Mouse (Mus musculus) layer of hippocampus, adult 18-20 months (tissue): Measurements from ENCODE around the gene Parp16. TPM values are rescaled to one million over a fixed set of nuclear protein-coding genes. Genes with fewer than 3 reads are reported as not detected.
A peak's percentile ranks its signal among the peaks of the same experiment; 100 is the strongest.
"Not testable (repeated sequence)": the region's sequence is repeated elsewhere in the genome, so short reads cannot be mapped to it uniquely, and the experiment has no call there.

Source experiments
- DNase-seq, 2 experiments: peaks; one replicate each; pipeline ENCODE4 v3.0.0; 2022; ENCODE audit warnings: low spot score in 2 of 2
- total RNA-seq, 2 experiments: library from RNA; stranded (reverse); gene quantifications; 2 replicates each; pipeline ENCODE4 v1.2.3; 2021

The Parp16 gene
- total RNA-seq, 2 experiments from 2014 or later: 3.8 to 4.3 TPM

GRCm38 (mm10) chr9:65239731-65240130, 44.6 kb downstream of the Parp16 start:
- DNase-seq: no peak

DNA sequence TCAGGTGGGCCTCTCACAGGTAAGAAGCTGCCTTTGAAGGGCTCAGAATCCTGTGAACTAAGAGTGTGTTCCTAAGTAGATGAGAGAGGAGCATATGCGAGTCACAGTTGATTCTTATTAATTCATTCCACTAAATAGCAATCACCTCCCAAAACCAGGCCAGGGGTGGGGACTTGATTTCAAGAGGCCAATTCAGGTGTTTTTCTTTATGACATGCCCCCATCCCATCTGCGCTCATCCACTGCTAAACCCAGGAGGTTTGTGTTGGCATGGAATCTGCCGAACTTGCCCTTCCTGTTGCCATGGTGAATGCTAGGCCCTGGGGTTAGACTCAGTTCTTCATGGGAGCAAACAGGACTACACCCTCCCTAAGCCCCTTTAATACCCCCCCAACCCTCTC, 45.4 kb downstream of the Parp16 start:
- DNase-seq: no peak

GRCm38 (mm10) chr9:65241973-65242372, 46.8 kb downstream of the Parp16 start:
- no peak for DNase-seq

GRCm38 (mm10) chr9:65243249-65243648, 48.1 kb downstream of the Parp16 start:
- no peak for DNase-seq

DNA sequence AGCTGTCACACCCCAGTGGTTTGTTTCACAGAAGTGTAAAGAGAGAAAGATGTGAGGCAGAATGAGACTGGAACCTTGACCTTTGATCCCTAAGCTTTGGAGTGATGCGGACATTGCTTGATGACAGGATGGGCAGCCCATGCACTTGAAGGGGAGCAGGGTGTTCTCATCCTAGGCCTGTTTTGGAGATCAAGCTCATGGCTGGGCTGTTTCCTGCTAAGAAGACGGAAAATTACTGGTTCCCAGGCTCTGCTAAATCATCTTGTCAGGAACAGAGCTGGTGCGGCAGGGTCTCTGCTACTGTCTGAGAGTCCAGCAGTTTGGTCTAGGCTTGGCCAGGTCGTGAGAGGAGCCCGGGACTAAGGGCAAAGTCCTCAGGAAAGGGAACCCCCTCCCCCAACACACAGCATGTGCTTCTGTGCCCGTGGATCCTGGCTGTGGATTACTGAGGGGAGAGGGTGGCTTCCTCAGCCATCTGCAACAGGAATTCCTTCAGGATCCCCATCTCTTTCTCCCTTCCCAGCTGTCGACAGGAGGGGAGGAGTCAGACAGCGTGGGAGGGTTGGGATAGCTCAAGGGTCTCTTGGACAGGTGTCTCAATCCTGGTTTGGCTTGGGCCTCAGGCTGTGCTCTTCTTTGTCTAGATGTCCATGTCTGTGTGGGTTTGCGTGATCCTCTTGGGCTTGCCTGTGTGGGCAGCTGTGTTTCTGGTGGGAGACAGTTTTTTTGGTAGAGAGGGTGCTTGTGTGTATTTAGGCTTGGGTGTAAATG, 49.1 kb downstream of the Parp16 start:
- DNase-seq: no peak

- DNase-seq: no peak
Observed at GRCm38 (mm10) chr9:65247502-65248376, 52.6 kb downstream of the Parp16 start.

GRCm38 (mm10) chr9:65248377-65248690, 53.2 kb downstream of the Parp16 start:
- DNase-seq: no peak

GRCm38 (mm10) chr9:65252026-65252425, 56.9 kb downstream of the Parp16 start:
- DNase-seq: no peak

GRCm38 (mm10) chr9:65255906-65256600, 60.9 kb downstream of the Parp16 start:
- no peak for DNase-seq

DNA sequence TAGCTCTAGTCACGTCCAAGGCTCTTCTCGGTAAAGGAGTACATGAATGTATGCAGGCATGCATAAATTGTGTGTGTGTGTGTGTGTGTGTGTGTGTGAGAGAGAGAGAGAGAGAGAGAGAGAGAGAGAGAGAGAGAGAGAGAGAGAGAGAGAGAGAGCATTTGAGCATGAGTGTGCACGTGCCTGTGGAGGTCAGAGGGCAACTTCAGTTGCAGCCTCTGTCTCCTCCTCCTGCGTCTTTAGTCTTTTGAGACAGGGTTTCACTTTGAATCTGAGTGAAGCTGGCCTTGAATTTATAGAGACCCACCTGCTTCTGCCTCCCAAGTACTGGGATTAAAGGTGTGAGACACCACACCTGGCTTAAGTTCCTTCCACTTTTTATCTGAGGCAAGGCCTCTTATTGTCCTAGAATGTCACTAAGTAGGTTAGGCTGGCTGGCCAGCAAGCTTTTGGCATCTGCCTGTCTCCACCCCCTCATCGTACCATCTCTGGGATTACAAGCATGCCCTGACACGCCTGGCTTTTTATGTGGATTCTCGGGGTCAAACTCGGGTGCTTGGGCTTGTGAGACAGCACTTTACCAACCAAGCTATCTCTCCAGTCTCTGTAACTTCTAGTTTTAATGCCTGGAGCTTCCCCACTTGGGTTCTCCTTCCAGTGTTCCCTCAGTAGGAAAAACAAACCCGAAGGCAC, 62.2 kb downstream of the Parp16 start:
- DNase-seq: no peak

- DNase-seq: no peak
Observed at GRCm38 (mm10) chr9:65259366-65259765, 64.2 kb downstream of the Parp16 start.

- DNase-seq: no peak
Observed at GRCm38 (mm10) chr9:65261591-65262230, 66.6 kb downstream of the Parp16 start.

- no peak for DNase-seq
Observed at GRCm38 (mm10) chr9:65262641-65263120, 67.5 kb downstream of the Parp16 start.

DNA sequence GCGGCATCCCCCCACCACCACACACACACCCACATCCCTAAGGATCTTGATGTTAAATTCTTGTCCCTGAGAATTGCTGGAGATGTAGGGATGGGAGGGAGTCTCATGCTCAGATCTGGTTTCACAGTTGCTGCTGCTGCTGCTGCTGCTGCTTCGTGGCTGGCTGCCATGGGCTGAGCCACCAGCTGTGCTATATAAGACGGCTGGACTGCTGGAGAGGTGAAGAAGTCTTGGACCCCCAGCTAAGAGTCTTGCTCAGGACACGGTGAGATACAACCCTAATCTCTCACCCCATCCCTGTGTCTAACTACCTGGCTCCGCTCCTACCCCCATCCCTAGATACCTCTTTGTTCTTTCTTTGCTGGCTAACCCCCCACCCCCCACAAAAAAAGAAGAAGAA, 69.8 kb downstream of the Parp16 start, which contains the start of gene Cilp:
Gene Cilp (plus strand): TSS at position 222 of the 400 bp plus-strand sequence.
- DNase-seq: no peak

- DNase-seq: peak; percentile 35
Observed at GRCm38 (mm10) chr9:65267742-65268515, 72.8 kb downstream of the Parp16 start.

DNA sequence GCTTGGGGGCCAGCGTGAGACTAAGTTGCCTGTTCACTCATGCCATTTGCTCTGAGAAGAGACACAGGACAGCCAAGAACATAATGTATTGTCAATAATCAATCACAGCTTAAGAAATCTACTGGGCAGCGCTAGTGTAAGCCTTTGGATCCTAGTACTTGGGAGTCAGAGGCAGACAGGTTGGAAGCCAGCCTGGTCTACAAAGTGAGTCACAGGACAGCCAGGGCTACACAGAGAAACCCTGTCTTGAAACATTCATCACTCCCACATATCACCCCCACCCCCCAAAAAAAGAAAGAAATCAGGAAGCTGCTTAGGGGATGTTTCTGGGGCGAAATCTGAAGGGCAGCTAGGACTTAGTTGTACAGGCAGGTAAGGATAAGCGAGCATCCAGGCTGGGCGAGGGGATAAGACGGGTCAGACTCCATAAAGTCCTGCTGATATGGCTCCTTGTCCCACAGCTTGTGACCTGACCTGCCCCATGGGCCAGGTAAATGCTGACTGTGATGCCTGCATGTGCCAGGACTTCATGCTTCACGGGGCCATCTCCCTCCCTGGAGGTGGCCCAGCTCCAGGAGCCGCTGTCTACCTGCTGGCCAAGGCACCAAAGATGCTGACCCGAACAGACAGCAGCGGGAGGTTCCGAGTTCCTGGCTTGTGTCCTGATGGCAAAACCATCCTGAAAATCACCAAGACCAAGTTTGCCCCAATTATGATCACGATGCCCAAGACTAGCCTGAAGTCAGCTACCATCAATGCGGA, 78.1 kb downstream of the Parp16 start:
- DNase-seq: no peak

DNA sequence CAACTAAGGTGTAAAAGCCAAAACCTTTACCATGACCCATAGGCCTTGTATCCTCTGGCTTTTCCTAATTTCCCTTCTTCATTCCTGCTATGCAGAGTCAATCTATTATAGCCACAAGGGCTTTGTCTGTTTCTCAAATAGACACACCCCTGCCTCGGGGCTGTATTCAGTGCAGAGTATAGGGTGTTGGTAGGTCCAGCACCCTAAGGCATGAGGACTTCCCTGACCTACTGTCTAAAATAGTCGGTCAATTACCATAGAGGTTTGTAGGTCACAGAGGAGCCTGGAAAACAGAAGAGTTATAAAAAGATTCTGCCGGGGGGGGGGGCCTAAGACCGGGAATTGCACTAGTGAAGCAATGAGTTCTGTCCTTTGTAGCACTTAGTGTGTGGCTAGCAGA, 78.7 kb downstream of the Parp16 start:
- DNase-seq: no peak

DNA sequence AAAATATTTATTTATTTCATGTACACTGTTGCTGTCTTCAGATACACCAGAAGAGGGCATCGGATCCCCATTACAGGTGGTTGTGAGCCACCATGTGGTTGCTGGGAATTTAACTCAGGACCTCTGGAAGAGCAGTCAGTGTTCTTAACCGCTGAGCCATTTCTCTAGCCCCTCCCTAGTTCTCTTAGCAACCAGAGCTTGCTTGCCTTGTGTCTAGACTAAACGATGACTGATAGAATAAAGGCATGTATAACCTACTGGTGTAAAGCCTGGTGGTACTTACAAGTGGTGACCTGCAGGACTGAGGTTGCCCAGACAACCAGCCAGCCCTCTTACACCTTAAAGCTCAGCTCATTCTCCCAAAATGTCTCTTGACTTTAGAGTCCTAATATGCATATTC, 79.7 kb downstream of the Parp16 start:
- not testable (repeated sequence) for DNase-seq
